Mouse (Mus musculus): ENCODE data around the gene Wnt3a. TPM values are rescaled to one million over a fixed set of nuclear protein-coding genes. Genes with fewer than 3 reads are reported as not detected.

Gene Wnt3a
- total RNA-seq, 2 experiments from 2014 or later, result not detected

- intact Hi-C loops (cut with DNase I), result no loop called here
- DNase-seq (ENCODE audit: extremely low spot score in 1 of 2, low spot score in 2 of 2), result peak; percentile 94 to 95
These were observed 82.3 kb downstream of the Wnt3a start, which contains the start of gene 2310033P09Rik for GRCm38 (mm10) chr11:59208153-59208831. TSS of gene 2310033P09Rik (plus strand) at chr11:59208321.

GRCm38 (mm10) chr11:59202081-59202995, 88.2 kb downstream of the Wnt3a start, which contains the start of gene Mrpl55:
TSS of gene Mrpl55 (plus strand) at chr11:59202486.
- intact Hi-C loops (cut with DNase I), result no loop called here
- peak; percentile 91 to 97 for DNase-seq (ENCODE audit: extremely low spot score in 1 of 2, low spot score in 2 of 2)

GRCm38 (mm10) chr11:59201216-59202002, 89.1 kb downstream of the Wnt3a start:
- DNase-seq (ENCODE audit: extremely low spot score in 1 of 2, low spot score in 2 of 2), result no peak
- intact Hi-C loops (cut with DNase I), result no loop called here

Small RNA genes within 50 kb of the gene (microRNA-seq; reads per million reads assigned to microRNA genes)
- not detected for gene Gm24756

Other genes starting within 250 kb of the Wnt3a start
- 1 to 10 TPM; 2.1 to 2.3 TPM for gene Obscn, start 154.3 kb downstream of the Wnt3a start, total RNA-seq (2021)
- gene Iba57, start 127.0 kb downstream of the Wnt3a start, total RNA-seq (2021), result 10 to 100 TPM; 11.4 to 13.9 TPM
- gene Gjc2, start 107.5 kb downstream of the Wnt3a start, total RNA-seq (2021), result 1 to 10 TPM; 1.6 to 3.9 TPM
- gene Guk1, start 98.5 kb downstream of the Wnt3a start, total RNA-seq (2021), result 100 to 1,000 TPM; 115 to 117 TPM
- gene Mrpl55, start 88.3 kb downstream of the Wnt3a start, total RNA-seq (2021), result 10 to 100 TPM; 36.7 to 42.7 TPM
- gene 2310033P09Rik, start 82.4 kb downstream of the Wnt3a start, total RNA-seq (2021), result 10 to 100 TPM; 19.7 to 20.4 TPM
- 100 to 1,000 TPM; 433 to 443 TPM for gene Arf1, start 62.5 kb downstream of the Wnt3a start, total RNA-seq (2021)
- 10 to 100 TPM; 14.0 to 15.2 TPM for gene Wnt9a, start 16.2 kb upstream of the Wnt3a start, total RNA-seq (2021)
- not detected for gene Prss38, start 84.9 kb upstream of the Wnt3a start, total RNA-seq (2021)
- gene Jmjd4, start 159.3 kb upstream of the Wnt3a start, total RNA-seq (2021), result 10 to 100 TPM; 34.4 to 34.5 TPM
- gene Snap47, start 160.4 kb upstream of the Wnt3a start, total RNA-seq (2021), result 100 to 1,000 TPM; 366 to 371 TPM
- 1 to 10 TPM; 4.2 to 4.7 TPM for gene Zfp867, start 181.7 kb upstream of the Wnt3a start, total RNA-seq (2021)
- gene Zkscan17, start 236.0 kb upstream of the Wnt3a start, total RNA-seq (2021), result 10 to 100 TPM; 15.6 to 16.2 TPM